Mouse (Mus musculus): ENCODE data around the gene Oaz3. TPM values are rescaled to one million over a fixed set of nuclear protein-coding genes. Genes with fewer than 3 reads are reported as not detected.

Gene Oaz3
- total RNA-seq (2021): under 1 TPM in 1 of 2 experiments, not detected in 1; 0.41 TPM
- long read RNA-seq, experiment 1: 0 reads
- long read RNA-seq, experiment 2, partial matches to known transcripts: 0 of 2 reads
- long read RNA-seq, experiment 2, other reads (novel, unspliced or antisense): 0 of 2 reads

- DNase-seq (ENCODE audit: low spot score in 2 of 2): peak in 1 of 2 experiments; percentile 16
Observed at GRCm38 (mm10) chr3:94443597-94443964, at the start of gene Oaz3. TSS of gene Oaz3 (minus strand) at chr3:94443915.

DNA sequence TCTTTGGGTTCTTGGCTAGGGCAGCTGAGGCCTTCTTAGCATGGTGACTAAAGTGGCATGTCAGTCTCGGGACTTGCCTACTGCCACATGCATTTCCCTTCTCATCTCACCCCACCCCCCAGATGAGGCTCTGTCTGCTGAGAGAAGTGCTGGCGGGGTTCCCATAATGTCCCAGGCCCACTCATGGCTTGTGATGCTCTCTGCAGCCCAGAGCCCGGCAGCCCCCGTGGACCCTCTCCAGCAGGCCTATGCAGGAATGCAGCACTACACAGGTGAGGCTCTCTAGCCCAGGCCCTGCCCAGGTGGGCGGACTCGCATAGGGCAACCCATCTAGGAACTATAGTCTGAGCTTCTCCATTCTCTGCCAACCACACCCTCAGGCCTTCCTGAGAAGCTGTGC, 43.9 kb upstream of the Oaz3 start:
- no peak for DNase-seq (ENCODE audit: low spot score in 2 of 2)

- DNase-seq (ENCODE audit: low spot score in 2 of 2): no peak
Observed at GRCm38 (mm10) chr3:94485922-94486321, 42.2 kb upstream of the Oaz3 start.

- DNase-seq (ENCODE audit: low spot score in 2 of 2): peak; percentile 93 to 97
Observed at GRCm38 (mm10) chr3:94483790-94484439, 40.2 kb upstream of the Oaz3 start.

GRCm38 (mm10) chr3:94482764-94483385, 39.2 kb upstream of the Oaz3 start:
- no peak for DNase-seq (ENCODE audit: low spot score in 2 of 2)

DNA sequence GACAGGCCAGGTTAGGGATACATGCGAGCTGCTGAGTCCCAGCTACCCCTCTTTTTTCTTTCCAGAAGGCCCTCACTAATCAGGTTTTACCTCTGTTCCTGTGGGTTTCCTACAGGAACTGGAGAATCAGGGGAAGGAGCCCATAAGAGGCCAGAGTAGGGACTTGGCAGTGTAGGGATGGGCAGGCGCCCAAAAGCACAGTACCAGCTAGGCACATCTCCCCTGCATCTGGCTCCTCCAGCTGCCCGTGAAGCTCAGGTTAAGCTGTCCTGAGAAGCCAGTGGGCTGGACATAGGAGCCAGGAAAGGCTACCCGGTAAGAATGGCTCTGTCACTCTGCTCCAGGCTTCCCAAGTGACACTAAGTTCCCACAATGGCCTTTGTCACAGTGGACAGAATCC, 37.7 kb upstream of the Oaz3 start:
- no peak for DNase-seq (ENCODE audit: low spot score in 2 of 2)

- no peak for DNase-seq (ENCODE audit: low spot score in 2 of 2)
Observed at GRCm38 (mm10) chr3:94480291-94480884, 36.7 kb upstream of the Oaz3 start, which contains the start of gene Riiad1. TSS of gene Riiad1 (minus strand) at chr3:94480341.

GRCm38 (mm10) chr3:94479564-94479963, 35.8 kb upstream of the Oaz3 start:
- no peak for DNase-seq (ENCODE audit: low spot score in 2 of 2)

DNA sequence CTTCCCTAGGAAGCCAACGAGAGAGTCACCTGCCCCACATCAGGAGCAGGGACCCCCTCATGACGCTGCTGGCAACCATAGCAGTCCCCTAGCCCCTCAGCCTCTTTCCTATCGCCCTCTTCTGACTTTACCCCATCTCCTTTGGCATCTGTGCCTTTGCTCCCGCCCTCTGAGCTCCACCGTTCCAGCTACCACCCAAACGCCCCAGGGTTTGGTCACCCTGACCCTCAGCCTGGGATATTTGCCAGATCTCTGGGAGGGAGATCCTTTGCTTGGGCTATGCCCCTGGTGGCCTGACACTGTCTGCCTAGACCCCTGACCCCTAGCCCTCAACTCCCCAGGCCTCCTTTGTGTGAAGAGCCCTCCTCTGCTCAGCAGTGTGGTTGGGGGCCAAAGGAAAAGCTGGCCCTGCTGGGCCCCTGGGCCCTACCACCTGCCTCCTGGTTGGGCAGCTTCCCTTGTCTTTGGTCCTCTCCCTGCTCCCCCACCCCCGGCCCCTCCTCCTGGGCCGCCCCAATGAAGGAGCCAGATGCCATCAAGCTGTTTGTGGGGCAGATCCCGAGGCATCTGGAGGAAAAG, 35.0 kb upstream of the Oaz3 start:
- DNase-seq (ENCODE audit: low spot score in 2 of 2): no peak

DNA sequence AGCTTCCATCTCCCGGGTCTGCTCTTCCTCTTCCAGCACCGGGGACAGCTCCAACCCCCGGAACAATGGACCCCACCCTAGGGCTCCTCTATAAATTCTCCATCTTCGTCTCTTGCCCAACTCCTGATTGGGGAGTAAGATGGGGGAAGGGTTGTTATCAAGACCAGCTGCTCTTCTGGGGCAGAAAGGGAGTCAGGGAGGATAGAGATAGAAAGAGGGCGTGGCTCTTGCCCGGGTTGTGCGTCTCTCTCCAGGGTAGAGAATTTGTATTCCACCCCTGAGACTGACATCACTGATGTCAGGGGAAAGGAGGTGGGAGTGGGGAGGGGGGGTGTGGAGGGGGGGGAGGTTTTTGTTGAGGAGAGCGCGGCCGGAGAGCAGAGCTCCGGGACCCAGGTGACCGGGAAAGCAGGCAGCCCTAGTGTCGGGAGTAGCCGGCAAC, 34.3 kb upstream of the Oaz3 start, which contains the start of gene Celf3:
Gene Celf3, plus strand, starts transcription at position 315 of the 442 bp plus-strand sequence.
- peak in 1 of 2 experiments; percentile 91 for DNase-seq (ENCODE audit: low spot score in 2 of 2)

DNA sequence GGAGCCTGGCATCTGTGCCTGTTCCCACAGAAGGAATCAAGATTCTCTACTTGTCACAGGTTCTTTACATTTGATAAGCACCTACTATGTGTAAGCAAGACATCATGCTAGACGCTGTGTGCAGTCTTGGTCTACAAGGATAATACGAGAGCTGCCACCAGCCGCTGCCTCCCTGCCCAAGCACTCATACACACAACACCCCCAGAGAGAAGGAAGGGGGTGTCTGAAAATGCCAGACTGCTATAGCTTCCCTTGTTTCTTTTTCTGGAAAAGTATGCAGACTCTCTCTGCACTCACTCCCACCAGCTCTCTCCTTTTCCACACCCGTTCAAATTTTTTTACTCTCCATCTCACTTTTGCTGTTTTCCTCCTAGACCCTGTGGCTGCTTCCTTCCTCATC, 33.7 kb upstream of the Oaz3 start:
- DNase-seq (ENCODE audit: low spot score in 2 of 2): no peak

DNA sequence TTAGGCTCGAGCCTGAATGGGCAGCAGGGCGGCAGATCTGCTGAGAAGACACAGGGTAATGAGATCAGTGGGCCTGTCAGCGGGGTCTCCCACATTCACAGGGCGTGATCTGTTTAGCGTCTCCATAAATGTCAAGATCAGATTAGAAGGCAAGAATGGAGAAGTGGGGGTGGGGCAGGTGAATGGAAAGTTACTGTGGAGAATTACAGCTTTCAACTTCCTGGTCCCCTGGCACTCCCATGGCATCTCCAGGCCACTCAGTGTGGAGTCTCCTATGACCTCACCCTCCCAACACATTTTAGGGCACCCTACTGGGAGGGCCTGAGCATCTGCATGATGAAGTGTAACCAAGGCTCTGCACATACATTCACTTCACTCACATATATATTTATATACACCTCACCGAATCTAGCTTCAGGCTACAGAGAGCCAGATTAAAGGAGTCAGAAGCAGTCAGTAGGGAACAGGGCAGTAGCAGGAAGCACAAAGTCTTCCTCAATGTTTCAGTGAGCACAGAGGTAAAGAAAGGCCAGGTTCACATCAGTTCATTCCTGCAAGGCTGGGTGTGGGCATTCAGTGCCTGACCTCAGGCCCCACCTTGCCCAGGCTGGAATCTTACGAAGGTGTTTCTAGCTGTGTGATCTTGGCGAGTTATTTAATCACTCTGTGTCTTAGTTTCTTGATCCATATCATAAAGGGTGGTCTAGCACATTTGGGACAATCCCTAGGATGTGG, 32.8 kb upstream of the Oaz3 start:
- no peak for DNase-seq (ENCODE audit: low spot score in 2 of 2)

GRCm38 (mm10) chr3:94473567-94474232, 30.0 kb upstream of the Oaz3 start:
- no peak for DNase-seq (ENCODE audit: low spot score in 2 of 2)

- DNase-seq (ENCODE audit: low spot score in 2 of 2): no peak
Observed at GRCm38 (mm10) chr3:94473115-94473505, 29.4 kb upstream of the Oaz3 start.

DNA sequence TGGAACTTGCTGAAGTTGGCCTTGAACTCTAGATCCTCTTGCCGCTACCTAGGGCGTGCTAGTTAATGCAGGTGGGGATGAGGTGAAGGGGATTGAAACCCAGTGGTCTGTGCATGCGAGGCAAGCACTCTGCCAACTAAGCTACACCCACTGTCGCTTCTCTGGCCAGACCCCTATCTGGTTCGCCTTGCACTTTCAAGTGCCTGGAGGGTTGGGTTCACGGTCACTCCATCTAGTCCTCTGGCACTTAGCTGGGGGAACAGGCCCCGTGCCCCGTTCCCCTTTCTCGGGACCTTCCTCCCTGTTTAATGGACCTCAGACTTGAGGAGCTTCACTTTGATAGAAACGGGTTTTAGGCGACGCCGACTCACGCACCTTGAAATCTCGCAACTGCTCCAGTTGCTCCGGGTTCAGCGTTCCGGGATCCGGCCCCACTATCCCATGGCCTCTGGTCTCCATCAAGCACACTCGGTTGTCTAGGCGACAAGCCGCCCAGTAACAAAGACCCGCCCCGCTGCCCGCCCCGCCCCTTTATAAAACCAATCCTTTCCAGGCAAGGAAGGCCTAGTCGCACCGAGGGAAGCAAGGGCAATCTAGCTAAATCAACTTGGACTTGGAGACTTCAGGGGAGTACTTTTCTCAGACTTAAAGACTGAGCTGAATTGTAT, 28.9 kb upstream of the Oaz3 start:
- no peak for DNase-seq (ENCODE audit: low spot score in 2 of 2)

DNA sequence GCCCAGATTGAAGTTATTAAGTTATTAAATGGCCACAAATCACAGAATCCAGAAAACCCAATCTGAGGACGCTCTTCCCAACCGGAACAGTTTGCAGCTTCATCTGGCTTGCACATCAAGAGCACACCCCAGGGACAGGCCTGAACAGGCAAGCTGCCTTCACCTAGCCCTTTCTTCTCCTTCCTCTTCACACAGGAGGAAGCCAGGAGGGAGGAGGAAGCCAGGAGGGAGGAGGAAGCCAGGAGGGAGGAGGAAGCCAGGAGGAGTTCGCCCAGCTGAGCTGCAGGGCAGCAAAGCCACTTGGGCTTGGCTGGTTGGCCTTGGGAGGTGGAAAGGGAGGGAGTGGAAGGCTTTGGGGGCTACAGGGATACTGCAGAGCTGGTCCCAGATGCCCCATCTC, 25.2 kb upstream of the Oaz3 start:
- no peak for DNase-seq (ENCODE audit: low spot score in 2 of 2)

DNA sequence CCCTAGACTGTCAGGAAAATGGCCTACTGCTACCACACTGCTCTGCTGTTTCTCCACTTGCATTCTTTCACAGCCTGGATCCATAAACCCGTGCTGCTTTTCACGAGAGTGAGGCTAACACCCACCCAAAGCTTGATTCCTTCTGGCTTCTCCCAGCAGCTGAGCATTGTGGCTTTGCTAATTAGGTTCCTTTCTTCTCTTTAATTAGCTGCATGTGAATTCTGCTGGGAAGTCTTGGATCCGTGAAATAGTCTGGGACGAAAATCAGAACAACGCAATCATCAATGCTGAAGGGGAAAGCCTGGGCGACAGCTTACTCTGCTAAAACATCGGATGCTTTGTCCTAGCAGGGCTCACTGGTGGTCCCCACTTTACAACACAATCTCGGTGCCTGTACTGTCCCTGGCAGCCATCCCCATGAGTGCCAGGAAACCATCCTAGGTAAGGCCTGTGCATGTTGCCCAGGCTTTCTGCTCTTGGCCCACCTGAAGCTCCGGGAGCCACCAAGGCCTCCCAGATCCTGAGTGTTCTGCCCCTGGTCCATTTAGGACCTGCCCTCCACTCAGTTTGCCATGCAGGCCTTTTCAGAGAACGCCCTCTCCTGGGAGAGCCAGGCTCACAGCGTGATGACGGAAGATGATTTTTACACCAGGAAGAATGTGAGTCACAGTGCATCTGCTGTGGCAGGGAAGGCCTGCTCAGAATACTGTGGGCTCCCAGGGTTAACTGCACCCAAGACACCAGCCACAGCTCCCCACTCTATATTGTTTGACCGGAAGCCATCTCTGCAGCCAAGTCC, 22.1 kb upstream of the Oaz3 start:
- peak; percentile 60 to 84 for DNase-seq (ENCODE audit: low spot score in 2 of 2)

DNA sequence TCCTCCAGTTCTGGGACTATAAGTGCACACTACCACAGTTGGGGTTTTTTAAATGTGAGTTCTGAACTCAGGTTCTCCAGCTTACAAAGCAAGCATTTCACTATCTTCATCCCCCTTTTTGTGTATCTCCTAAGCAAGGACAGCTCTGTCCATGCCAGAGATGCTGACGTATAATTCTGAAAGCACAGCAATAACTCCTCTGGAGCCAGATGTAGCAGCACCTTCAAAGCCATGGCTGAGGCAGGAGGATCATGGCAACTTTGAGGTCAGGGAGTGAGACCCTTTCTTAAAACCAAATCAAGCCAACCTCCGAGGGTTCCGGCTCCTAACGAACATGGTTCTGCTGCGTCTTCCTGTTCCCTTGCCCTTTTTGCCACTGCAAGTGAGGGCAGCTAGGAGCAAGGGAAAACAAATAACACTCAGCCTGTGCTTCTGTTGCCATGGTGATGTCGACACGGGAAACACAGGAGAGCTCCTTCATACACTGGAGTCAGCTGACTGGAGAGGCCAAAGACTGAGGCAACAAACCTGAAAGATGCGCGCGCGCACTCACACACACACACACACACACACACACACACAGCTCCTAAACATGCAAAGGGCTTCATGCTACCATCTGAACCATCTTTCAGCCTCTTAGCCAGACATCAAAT, 20.3 kb upstream of the Oaz3 start:
- DNase-seq (ENCODE audit: low spot score in 2 of 2): peak in 1 of 2 experiments; percentile 33

GRCm38 (mm10) chr3:94459834-94460233, 16.1 kb upstream of the Oaz3 start:
- no peak for DNase-seq (ENCODE audit: low spot score in 2 of 2)
